Mouse (Mus musculus) stomach, embryonic 14.5 days (tissue): ENCODE results near the gene Kcnj6. TPM values are rescaled to one million over a fixed set of nuclear protein-coding genes. Genes with fewer than 3 reads are reported as not detected.

Experiments
- ATAC-seq: fragments of 200-750 bp; cut with Nextera tagmentation; 2 replicates; pipeline ENCODE4 v1.8.0; 2017; ENCODE audit warnings: low read depth, moderate TSS enrichment; ENCODE audit not compliant: insufficient number of reproducible peaks, insufficient read depth, low FRiP score
- H3K27ac ChIP-seq: fragments of 300-500 bp; sonication (generic); 2 replicates; pipeline ENCODE4 v1.5.1; 2014; ENCODE audit warnings: mild to moderate bottlenecking, low read length, moderate library complexity, mixed read lengths
- H3K27me3 ChIP-seq: fragments of 300-500 bp; sonication (generic); 2 replicates; pipeline ENCODE4 v1.6.1; 2014; ENCODE audit warnings: low read length, control low read depth, mixed read lengths; ENCODE audit not compliant: control insufficient read depth, insufficient read depth
- H3K36me3 ChIP-seq: fragments of 300-500 bp; sonication (generic); 2 replicates; pipeline ENCODE4 v1.6.1; 2014; ENCODE audit warnings: mild to moderate bottlenecking, control low read depth, low read length, moderate library complexity, mixed read lengths; ENCODE audit not compliant: control insufficient read depth, insufficient read depth
- H3K4me1 ChIP-seq: fragments of 300-500 bp; sonication (generic); 2 replicates; pipeline ENCODE4 v1.6.1; 2014; ENCODE audit warnings: low read length, control low read depth, mixed read lengths; ENCODE audit not compliant: control insufficient read depth, insufficient read depth
- H3K4me2 ChIP-seq: fragments of 300-500 bp; sonication (generic); replicated peaks from 2 replicates; pipeline ENCODE4 v1.6.1; 2014; ENCODE audit warnings: low read depth, low read length, control low read depth
- H3K4me3 ChIP-seq: fragments of 300-500 bp; sonication (generic); 2 replicates; pipeline ENCODE4 v1.5.1; 2014; ENCODE audit warnings: low read depth, low read length, control low read depth
- H3K9ac ChIP-seq: fragments of 300-500 bp; sonication (generic); replicated peaks from 2 replicates; pipeline ENCODE4 v1.6.1; 2014; ENCODE audit warnings: low read depth, mild to moderate bottlenecking, control low read depth, low read length, moderate library complexity, mixed read lengths
- H3K9me3 ChIP-seq: fragments of 300-500 bp; sonication (generic); 2 replicates; pipeline ENCODE4 v1.6.1; 2016; ENCODE audit warnings: low read depth, low read length, control low read depth; ENCODE audit not compliant: control insufficient read depth
- WGBS: fragments of 180-500 bp; shearing (Covaris S2); extraction: QIAGEN DNeasy Blood & Tissue Kit; methylation state at CpG from one replicate; pipeline ENCODE4 v1.1.7; 2014; 5-methylcytosine and 5-hydroxymethylcytosine counted together
- polyA plus RNA-seq: library from polyadenylated mRNA; unstranded; fragments of >200 nt; fragmentation: Nextera tagmentation; extraction: Ambion mirVana; gene quantifications from 2 replicates; pipeline ENCODE4 v1.2.1, GENCODE M21; 2014

The Kcnj6 gene
- polyA plus RNA-seq, 1 experiment from 2014 or later = 0.39 TPM

DNA sequence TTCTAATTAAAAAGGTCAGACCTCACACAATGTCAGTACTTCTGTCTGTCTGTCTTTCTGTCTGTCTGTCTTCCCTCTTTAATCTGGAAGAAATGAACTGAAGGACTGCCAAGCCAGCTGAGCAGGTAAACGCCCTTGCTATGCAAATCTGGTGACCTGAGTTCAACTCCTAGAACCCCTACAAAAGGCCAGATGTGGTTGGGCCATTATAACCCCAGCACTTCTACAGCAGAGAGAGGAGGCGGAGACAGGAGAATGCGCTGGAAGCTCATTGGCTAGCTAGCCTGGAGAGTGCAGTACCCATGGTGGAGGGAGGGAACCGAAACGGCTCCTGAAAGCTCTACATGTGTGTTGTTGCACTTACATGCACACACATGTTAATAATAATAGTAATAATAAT lies 141.5 kb downstream of the Kcnj6 start:
- H3K4me3 ChIP-seq = no peak overlapping the region
- ATAC-seq = no peak
- H3K36me3 ChIP-seq = no peaks in the 10 kb centered on the region
- no peak overlapping the region for H3K9ac ChIP-seq
- 93% methylated on average over 5 of the region's 5 CpGs for WGBS
- no peak overlapping the region for H3K4me2 ChIP-seq
- H3K4me1 ChIP-seq = no peaks in the 10 kb centered on the region
- no peak overlapping the region for H3K27ac ChIP-seq
- no peaks in the 10 kb centered on the region for H3K27me3 ChIP-seq
- H3K9me3 ChIP-seq = no peaks in the 10 kb centered on the region

DNA sequence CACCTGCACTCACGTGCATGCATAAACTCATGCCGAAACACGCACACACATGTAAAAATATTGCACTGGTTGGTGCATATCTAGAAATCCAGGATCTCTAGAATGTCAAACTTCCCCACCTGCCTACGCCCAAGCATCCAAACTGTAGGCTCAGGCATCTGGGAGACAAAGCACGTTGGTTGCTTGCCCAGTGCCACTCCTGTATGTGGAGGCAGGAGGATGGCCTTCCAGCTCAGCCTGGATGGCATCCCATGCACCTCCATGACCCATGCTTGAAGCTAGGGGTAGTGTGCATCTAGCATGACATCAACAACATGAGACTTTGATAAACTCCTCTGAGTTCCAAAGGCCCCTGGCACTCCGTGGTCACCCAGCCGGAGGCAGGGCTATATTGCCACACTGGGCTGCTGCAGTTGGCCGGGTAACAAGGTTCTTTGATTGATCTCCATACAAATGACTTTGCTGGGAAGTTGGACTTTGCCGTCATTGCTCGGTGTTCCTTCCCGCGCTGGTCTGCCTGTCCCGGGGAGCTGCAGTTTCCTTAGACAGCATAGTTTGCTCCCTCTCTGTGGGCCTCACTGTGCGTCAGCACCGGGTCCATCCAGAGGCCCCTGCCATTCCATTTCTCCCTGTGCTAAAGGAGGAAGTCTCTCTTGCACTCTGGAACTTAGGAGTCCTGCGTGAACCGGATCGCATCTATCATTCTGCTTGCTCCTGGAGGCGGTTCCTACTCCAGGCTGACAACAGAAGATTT lies 144.9 kb downstream of the Kcnj6 start:
- Histone ChIP-seq H3K4me3 (no peak overlapping the region), H3K27me3 (no peaks in the 10 kb centered on the region), H3K9me3 (no peaks in the 10 kb centered on the region), H3K27ac (no peak overlapping the region), H3K36me3 (no peaks in the 10 kb centered on the region), H3K9ac (no peak overlapping the region), H3K4me2 (no peak overlapping the region), H3K4me1 (no peaks in the 10 kb centered on the region)
- no peak for ATAC-seq
- 52% methylated on average over 19 of the region's 19 CpGs for WGBS

DNA sequence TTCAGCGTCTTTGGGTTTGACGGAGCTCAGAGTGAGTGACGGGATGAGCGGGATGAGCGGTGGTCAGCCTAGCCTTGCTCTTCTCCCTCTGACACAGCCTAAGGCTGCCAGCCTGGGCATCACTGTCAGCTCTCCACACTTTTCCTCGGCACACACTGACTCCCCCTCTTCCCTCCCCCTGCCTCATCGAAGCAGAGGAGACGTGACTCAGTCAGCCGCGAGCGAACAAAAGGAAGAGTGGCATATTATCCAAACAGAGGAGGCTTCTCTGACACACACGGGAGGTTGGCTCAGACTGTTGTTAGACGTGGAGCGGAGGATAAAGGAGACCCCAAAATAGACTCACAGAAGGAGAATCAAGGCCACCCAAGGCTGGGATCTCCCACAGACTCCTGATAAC lies 147.1 kb downstream of the Kcnj6 start:
- Histone ChIP-seq H3K27me3 (no peaks in the 10 kb centered on the region), H3K27ac (no peak overlapping the region), H3K4me3 (no peak overlapping the region), H3K4me2 (no peak overlapping the region), H3K36me3 (no peaks in the 10 kb centered on the region), H3K4me1 (no peaks in the 10 kb centered on the region), H3K9ac (no peak overlapping the region), H3K9me3 (no peaks in the 10 kb centered on the region)
- 49% methylated on average over 14 of the region's 14 CpGs for WGBS
- ATAC-seq = no peak

DNA sequence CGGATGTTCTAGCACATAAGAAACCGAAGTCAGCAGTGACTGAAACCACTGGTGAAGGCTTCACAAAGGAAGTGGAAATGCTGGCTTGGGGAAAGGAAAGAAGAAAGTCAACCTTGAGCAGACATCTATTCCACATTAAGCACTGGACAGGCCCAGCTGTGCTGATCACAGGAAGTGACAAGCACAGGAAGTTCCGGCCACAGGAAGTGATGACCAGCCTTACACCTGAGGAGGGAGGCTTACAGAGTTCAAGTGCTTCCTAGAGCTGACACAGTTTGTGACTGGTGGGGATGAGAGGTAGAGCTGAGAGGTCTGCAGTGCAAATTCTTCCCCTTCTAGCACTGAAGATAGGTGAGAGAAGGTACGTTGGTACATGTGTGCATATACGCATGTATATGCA lies 151.5 kb downstream of the Kcnj6 start:
- Histone ChIP-seq H3K9ac (no peak overlapping the region), H3K27ac (no peak overlapping the region), H3K4me3 (no peak overlapping the region), H3K36me3 (no peaks in the 10 kb centered on the region), H3K9me3 (no peaks in the 10 kb centered on the region), H3K4me2 (no peak overlapping the region), H3K27me3 (no peaks in the 10 kb centered on the region), H3K4me1 (no peaks in the 10 kb centered on the region)
- ATAC-seq = no peak
- WGBS = 89% methylated on average over 5 of the region's 5 CpGs

DNA sequence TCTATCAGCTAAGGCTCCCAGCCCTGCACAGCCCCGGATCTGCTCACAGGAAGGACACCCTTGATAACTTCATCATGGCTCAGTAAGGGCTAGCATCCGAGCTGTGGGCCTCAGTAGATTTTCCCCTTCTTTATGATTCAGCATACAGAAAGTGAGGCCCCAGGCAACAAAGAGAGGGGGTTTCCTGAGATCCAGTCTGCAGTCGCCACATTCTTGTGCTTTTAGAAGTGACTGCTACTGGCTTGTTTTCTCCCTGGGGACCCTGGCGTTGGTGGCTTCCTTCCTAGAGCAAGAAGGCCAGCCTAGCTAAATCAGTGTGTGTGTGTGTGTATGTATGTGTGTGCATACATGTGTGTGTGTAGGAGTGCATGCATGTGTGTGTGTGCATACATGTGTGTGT lies 152.7 kb downstream of the Kcnj6 start:
- no peak for ATAC-seq
- no peaks in the 10 kb centered on the region for H3K36me3 ChIP-seq

DNA sequence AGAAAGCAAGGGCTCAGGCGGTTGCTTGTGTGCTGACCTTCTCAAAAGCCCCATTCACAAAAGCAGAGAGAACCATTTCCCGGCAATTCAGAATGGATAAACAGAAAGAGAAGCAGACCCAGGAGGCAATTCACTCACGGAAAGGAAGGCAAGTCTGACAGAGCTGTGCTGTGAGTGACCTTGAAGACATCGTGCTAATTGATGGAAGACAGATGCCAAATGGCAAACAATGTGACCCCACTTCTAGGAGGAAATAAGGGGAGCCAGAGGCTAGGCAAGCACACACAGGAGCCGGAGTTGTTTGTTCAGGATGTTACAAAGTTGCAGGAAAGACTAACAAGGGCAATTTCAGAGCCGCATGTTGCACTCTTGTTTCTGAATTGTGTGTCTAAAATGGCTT lies 158.1 kb downstream of the Kcnj6 start:
- no peak for ATAC-seq
- Histone ChIP-seq H3K27ac (no peak overlapping the region; the same call in 1 of the 2 replicates), H3K9me3 (no peaks in the 10 kb centered on the region), H3K27me3 (no peaks in the 10 kb centered on the region), H3K9ac (no peak overlapping the region), H3K36me3 (no peaks in the 10 kb centered on the region), H3K4me2 (no peak overlapping the region), H3K4me3 (no peak overlapping the region), H3K4me1 (peaks cover 4% of the 10 kb centered on the region; the same call in 1 of the 2 replicates)
- 25% methylated on average over 6 of the region's 6 CpGs for WGBS

More for the DNA sequence above, 152.7 kb downstream of the Kcnj6 start:
- WGBS = 66% methylated on average over 4 of the region's 4 CpGs
- no peak overlapping the region for H3K4me2 ChIP-seq
- no peak overlapping the region for H3K27ac ChIP-seq
- H3K4me3 ChIP-seq = no peak overlapping the region
- H3K9ac ChIP-seq = no peak overlapping the region
- no peaks in the 10 kb centered on the region for H3K27me3 ChIP-seq
- no peaks in the 10 kb centered on the region for H3K9me3 ChIP-seq
- H3K4me1 ChIP-seq = no peaks in the 10 kb centered on the region

DNA sequence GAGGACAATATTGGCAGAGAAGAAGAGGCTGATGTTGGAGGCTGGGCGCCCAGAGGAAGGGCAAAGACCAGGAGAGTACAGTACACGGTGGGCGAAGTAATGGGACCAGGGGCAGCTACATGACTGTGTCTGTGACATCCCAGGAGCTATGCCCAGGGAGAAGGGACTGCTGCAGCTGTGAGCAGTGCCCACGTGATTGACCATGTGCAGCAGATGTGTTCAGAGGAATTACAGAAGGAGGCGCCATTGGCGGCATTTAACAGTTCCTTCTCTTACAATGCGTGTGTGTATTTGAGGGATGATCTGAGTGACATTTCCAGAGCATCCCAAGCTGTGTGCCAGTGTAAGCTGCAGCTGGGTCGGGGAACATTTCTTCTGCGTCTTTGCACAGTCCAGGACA lies 159.6 kb downstream of the Kcnj6 start:
- no peak for ATAC-seq
- Histone ChIP-seq H3K4me1 (peaks cover 4% of the 10 kb centered on the region; the same call in 1 of the 2 replicates), H3K36me3 (no peaks in the 10 kb centered on the region), H3K9me3 (no peaks in the 10 kb centered on the region), H3K27me3 (no peaks in the 10 kb centered on the region), H3K4me2 (no peak overlapping the region), H3K9ac (no peak overlapping the region), H3K27ac (no peak overlapping the region), H3K4me3 (no peak overlapping the region)
- 82% methylated on average over 9 of the region's 9 CpGs for WGBS

DNA sequence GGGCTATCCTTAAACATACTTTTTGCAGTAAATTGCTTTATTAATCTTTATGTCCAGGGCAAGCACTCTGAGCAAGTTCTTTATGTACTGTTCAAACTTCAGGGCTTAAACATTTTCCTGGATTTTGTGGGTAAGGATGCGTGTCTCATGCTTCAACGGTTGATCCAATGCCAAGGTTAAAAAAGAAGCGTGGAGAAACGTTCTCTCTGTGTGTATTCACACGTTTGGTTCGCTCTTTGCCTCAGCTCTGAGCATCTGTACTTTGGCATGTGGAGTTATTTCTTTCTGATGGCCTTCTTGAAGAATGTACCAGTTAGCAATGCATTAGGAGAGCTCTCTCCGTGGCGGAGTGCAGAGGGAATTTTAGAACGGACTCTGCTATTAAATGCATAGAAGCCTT lies 163.0 kb downstream of the Kcnj6 start:
- Histone ChIP-seq H3K36me3 (no peaks in the 10 kb centered on the region), H3K4me2 (no peak overlapping the region), H3K27me3 (no peaks in the 10 kb centered on the region), H3K9me3 (no peaks in the 10 kb centered on the region), H3K9ac (no peak overlapping the region), H3K4me1 (peaks cover 4% of the 10 kb centered on the region; the same call in 1 of the 2 replicates), H3K4me3 (no peak overlapping the region), H3K27ac (no peak overlapping the region)
- 81% methylated on average over 9 of the region's 9 CpGs for WGBS
- ATAC-seq = no peak

DNA sequence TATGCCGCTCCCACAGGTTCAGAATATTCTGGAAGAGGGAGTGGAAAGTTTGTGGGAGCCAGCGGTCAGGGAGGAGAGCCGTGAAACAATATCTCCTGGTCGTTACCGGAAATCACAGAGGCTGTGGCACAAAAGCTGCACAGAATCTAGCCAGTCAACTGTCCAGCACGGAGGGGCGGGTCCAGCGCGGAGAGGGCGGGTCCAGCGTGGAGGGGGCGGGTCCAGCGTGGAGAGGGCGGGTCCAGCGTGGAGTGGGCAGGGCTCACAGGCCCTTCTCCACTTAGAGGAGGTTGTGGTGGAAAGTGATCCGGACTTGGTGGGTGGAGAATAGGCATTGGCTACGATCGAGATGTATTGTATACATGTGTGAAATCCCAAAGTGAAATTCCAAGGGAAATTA lies 169.3 kb downstream of the Kcnj6 start:
- H3K9me3 ChIP-seq = no peaks in the 10 kb centered on the region
- H3K4me1 ChIP-seq = peaks cover 5% of the 10 kb centered on the region; the same call in 1 of the 2 replicates
- WGBS = 84% methylated on average over 18 of the region's 18 CpGs
- H3K4me3 ChIP-seq = no peak overlapping the region
- ATAC-seq = no peak
- no peak overlapping the region for H3K9ac ChIP-seq
- H3K36me3 ChIP-seq = no peaks in the 10 kb centered on the region
- no peak overlapping the region for H3K4me2 ChIP-seq
- H3K27ac ChIP-seq = no peak overlapping the region
- no peaks in the 10 kb centered on the region for H3K27me3 ChIP-seq
